Mouse (Mus musculus) WW6 (cell line): ENCODE measurements around the gene Snd1.

Experiments
- DNase-seq: peaks from one replicate; pipeline ENCODE4 v3.0.0-alpha.2; 2013; ENCODE audit warnings: low read depth, low spot score

The Snd1 gene

DNA sequence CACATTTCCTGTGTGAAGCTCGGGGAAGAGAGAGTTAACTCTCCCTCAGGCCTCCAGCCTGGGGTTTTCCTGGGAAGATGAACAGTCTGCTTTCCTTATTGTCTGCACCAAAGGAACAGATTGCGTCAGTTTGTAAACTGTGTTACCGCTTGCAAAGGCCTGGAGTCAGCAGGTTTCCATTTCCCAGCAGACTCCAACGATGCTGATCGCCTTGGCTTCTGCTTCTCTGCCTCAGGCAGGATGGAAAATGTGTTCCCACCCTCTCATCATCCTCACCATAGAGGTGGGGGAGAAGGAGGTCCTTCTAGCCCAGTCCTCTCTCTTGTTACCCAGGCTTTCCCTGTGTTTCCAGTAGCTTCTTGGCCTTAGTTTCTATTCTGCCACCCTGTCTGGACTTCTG is 389.7 kb downstream of the Snd1 start:
- DNase-seq = no peak

DNA sequence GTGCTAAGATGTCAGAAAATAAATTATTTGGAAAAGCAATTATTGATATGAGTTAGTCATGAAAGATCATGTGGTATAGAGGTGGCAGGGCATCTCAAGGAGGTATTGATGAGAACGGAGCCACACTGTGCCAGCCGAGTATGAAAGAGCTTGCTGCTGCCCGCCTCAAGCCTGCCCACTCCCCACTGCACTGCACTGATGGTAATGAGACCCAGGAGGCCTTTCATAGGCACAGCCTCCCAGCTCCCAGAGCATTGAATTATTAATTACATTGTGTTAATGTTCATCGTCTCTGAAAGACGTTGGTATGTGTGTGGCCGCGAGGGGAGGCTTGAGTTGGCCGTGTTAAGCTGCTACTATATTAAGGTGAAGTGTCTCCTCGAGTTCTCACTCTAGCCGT is 390.2 kb downstream of the Snd1 start:
- no peak for DNase-seq

DNA sequence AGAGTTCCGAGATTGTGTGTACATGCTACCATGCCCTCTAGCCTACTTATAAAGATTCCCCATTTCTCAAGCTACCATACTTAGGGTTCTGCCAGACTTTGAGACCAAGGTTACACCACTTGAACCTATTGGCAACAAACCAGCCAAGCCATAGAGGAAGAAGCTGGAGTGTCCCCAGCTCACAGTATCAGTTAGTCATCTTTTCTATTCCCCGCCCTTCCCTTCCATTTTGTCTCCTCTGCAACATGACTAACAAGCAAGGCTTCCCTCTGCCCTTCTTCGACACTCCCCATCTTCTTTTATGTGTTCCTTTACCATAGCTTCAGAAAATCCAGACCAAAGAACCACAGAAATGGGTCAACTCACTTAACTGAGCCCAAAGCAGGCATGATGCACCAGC is 391.3 kb downstream of the Snd1 start:
- no peak for DNase-seq

DNA sequence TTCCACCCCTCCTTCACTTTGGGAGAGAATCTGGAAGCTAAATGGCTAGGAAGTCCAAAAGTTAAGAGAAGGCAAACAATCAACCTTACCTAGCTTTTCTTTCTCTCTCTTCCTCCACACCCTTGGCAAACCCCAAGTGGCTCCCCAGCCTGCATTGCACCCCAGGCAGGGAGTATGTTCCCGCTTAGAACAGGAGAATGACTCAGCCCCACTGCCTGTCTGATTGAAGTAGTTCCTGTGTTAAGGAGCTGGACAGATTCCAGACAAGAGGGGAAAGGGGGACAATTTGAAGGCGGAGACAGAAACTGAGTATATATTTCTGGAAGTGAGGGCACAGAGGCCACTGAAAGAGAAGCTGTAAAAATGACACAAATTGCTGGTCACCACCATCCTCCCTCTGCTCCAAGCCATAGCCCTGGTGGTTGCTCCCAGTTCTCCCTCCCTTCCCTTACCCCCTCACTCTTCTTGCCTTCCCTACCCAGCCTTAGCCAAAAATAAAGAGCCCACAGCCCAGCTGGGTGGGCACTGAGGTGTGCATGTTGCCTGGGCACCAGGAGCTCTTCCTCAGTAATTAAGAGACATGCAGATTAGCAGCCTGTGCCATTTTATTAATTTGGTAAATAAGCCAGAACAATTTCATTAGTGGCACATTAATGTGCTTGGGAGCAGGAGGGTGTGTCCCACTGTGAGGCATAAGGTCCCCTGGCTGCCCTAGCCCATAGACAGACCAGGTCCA is 392.7 kb downstream of the Snd1 start:
- DNase-seq = no peak

DNA sequence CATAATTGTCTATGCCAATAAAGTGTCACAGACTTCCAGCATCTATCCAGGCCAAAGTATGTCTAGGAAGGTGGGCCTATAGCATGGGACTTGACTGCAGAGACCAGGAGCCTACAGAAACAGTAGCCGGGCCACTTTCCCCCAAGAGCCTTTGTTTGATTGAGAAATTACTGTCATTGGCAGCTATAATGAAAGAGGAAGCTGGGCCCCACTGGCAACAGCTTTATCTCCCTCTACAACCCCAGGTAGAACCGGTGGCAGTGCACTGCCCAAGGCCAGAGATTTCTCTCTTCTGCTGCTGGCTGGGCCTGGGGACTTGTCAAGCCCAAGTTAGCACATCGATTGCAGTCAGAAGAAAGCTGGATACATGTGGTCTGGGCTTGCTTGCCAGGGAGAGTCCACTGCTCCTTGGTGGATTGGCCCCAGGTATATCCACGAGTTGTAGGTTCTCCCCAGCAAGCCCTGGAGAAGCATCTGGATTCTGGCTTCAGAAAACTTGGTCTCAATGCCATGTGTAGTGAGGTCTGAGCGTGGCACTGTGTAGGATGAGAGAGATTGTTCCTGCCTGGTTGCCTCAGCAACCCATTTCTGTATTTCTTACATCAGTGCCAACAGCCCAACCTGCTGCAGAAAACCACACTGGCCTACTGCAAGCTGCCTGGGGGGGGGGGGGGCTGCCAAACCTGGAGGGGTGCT is 396.9 kb downstream of the Snd1 start:
- DNase-seq = no peak

DNA sequence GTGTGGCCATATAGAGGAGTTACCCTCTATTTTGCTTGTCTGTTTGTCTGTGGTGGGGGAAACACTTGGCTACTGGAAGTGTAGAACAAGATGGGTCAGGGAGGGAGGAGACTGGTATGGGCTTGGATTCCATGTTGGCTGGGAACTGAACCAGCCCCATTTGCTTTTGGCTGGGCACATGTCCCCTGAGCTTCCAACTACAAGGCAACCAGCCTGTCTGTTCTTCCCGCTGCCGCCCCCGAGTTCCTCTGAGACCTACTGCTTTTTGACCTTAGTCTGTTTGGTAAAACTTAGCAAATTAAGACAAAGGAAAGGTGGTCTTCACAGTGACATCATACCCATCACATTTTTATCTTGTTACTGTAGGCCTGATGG is 397.5 kb downstream of the Snd1 start:
- DNase-seq = no peak

DNA sequence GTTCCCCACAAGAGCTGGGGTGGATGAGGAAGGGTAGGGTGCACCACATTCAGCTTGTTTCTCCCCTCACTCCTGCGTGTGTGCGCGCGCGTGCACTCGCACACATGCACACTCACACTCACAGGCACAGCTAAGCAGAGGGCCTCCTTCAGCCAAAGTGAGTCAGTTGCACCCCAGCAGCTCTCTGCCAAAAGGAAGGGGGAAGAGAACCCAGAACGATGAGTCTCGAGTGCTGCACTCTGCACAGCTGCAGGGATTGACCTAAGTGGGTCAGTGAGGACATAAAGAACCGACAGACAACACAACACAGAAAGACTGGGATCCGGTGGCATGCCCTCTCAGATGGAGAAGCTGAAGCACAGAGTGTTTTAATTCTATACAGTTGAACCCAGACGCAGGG is 399.1 kb downstream of the Snd1 start:
- no peak for DNase-seq

DNA sequence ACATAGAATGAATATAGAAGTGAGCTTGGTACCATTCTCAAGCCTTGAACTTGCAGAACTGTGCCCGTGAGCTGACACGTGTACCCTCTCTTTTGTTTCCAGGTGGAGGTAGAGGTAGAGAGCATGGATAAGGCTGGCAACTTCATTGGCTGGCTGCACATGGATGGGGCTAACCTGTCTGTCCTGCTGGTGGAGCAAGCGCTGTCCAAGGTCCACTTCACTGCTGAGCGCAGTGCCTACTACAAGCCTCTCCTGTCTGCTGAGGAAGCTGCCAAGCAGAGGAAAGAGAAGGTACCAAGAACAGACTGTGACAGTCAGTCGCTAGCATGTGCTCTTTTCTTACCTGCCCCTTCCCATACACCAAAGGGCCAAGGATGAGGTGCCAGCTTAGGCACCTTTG is 399.8 kb downstream of the Snd1 start:
- no peak for DNase-seq

DNA sequence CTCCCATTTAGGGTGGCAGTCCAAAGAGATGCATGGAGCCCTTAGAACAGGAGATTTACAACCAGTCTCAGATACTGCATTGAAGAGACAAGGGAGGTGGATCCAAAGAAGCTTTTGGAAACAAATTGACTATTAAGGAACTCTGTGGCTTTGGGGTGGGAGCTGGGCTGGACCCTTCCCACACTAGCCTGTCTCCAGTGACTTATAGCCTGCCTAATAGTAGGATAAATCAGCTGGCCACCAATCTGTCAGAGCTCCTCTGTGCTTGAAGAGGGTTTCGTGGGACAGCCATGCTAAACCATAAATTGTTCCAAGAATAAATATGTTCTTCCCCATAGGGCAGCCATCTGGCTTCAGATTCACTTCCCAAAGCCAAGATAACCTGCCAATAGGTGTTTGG is 400.4 kb downstream of the Snd1 start:
- no peak for DNase-seq

DNA sequence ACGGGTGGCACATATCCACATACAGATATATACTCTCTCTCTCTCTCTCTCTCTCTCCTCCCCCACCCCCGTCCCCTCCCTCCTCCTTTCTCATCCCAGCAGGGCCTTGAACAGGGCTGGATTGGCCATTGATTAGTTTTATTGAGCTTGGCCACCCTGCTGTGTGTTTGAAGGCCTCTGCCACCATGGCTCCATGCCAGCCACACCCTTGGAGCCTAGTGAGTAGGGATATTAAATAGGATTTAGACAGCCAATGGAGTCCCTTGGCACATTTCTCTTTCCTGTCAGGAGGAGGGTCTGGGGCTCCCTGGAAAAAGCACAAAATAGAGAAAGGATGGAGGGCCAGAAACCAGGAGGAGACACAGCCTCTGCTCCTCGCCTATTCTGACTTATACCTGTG is 401.6 kb downstream of the Snd1 start:
- no peak for DNase-seq

DNA sequence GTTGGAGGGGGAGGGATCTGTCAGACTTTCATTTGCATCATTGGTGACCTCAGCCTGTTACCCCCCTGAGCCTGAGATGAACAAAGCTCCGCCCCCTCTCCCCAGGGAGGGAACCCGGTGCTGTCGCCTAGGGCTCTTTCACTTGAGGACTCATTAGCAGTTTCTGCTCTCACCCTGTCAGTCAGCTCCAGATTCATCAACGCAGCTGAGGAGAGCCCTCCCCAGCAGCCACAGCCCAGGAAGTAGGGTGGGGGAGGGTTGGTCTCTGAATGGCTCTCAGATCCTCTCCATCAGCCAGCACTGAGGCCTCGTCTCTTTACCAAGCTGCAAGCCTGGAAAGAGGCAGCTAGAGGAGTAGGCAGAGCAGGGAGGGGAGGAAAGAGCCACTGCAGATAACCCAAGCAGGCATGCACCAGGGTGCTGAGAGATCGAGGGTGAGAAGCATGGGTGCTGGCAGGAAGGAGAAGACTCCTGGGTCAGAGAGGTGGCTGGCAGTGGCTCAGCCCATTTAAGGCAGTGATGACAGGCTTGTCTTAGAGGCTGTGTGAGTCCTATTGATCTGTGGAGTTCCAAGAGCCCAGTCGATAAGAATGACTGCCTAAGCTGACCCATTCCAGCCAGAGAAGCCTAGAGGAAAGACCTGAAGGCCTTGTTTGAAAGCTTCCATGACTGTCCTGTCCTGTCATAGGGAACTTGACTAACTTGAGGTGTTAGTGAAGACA is 403.2 kb downstream of the Snd1 start:
- no peak for DNase-seq

DNA sequence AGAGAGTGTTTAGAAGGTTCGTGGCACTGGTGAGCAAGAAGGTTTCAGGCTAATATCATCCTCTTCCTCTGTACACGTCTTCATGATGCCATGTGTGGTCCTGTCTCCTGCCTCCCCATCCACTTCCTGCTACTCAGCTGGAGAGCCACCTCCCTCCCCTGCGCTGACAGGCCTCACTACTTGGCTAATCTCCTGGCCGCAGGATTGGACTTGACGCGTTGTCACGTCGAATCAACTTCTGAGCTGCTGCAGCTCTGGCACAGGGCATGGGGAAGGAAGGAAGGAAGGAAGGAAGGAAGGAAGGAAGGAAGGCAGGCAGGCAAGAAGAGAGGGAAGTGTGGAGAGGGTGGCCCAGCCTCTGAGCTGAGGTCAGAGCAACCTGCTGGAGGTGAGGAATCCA is 404.4 kb downstream of the Snd1 start:
- no peak for DNase-seq

DNA sequence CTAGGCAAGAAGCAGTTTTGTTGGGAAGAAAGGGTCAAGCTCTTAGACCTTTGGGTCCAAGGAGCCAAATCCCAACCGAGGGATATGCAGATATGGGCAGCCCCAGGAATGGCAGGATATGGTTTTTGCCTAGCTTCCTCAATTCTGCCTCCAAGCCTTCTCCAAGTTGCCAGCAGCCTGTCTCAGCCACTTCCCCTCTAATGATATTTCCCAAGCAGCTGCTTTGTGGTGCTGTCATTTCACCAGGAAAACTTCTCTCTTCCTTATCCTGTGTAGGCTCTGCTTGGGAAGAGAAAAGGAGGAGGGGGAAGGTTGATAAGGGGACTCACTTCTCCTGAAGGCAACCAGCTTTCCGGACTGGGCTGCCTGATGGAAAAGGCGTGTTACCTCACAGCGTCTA is 406.0 kb downstream of the Snd1 start:
- no peak for DNase-seq

DNA sequence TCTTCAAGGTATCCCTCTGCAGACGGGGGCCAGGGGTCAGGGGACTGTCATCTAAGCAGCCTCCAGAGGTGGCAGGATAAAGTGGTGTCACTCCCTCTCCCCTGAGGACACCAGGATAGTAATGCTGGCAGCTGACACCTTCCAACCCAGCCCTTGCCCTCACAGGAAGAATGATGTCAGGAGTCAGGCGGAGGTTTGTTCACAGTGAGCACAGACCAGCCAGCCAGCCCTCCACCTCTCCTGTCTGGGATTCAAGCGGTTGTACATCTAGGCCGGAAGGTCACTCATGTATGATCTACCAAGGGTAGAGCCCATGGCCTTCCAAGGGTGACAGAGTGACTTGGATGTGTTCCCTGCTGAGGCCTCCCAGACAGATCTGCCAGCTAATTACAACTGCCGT is 408.6 kb downstream of the Snd1 start:
- DNase-seq = no peak

DNA sequence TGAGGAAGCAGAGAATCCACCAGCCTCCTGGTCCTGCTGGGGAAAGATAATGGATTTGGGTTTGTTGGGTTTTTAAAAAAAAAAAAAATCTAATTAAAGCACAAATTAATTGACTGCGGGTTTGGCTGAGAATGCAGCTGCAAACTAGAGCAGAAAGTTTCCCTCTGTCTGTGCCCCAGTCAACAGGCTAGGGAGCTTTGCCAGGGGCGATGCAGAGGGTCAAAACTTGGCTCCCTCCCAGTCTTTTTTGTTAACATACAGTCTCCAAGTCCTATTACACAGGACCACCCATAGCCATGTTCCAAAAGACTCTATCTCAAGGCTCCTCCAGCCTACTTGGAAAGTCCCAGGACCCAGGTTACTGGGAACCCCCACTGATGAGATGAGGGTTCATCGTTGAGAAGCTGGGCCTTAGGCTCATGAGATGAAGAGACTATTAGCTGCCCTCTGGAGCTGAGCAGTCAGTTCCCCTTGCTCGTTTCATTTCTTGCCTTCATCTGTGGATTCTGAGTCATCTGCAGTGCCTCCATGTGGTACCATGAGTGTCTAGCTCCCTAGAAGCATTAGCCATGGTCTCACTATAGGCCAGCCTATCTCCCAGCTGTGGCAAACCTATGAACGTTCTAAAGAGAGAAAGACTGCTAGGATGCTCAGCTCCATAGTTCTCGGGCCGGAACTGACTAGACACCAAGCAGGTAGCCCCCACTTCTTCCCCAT is 411.9 kb downstream of the Snd1 start:
- no peak for DNase-seq

DNA sequence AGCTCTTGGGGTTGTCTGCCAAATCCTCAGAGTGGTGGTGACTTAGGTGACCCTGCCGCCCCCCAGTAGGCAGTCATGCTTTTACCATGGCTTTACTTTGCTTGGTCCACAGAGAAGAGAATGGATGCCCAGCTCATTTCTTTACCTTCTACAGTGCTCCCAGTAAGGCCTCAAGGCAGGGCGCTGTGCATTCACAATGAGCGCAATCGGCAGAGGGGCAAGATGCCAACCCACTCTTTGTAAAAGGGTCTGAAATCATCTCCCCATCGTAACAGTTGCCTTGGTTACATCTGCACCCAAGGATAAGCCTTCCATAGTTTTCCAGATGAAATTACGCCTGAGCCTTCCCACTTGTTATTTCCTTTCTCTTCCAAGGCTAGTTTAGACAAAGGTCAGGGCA is 415.5 kb downstream of the Snd1 start:
- no peak for DNase-seq

DNA sequence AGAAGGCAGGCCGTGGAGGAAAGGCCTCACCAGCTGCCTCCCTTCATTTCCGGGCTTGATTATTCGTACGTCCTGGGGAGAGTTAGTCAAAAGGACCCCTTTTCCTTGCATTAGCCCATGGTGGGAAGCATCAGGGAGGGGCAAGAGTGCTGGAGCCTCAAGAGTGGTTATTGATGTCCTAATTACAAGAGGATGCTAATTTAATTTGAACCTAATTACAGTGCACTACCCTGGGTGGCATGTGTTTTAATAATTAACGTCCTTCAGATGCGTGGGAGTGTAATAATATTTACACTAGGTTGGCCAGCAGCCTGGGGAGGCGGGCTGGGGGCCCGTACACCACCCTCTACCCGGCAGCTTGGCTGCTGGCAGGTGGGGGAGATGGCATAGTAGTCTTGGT is 416.5 kb downstream of the Snd1 start:
- no peak for DNase-seq

DNA sequence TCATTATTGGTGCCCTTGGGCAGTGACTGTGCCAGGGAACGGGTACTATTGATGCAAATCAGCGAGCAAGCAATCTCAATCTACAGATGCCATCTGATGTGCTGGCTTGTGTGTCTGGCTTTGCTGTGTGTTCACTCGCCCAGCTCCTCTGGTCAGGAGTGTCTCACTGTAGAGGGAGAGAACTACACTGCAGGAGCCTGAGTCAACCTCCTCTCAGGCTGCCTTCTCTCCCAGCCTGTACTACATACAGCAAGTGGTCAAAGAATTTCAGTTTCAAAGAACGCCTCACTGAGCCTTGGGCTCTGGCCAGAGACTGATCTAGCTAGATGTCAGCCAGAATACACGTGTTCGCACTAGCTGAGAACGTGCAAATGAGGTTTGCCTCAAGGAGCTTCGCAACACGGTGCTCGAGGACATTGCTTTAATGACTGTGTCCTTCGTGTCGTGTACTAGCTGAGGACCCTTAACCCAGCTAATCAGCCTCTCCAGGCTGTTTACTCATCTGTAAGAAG is 420.1 kb downstream of the Snd1 start:
- DNase-seq = no peak

DNA sequence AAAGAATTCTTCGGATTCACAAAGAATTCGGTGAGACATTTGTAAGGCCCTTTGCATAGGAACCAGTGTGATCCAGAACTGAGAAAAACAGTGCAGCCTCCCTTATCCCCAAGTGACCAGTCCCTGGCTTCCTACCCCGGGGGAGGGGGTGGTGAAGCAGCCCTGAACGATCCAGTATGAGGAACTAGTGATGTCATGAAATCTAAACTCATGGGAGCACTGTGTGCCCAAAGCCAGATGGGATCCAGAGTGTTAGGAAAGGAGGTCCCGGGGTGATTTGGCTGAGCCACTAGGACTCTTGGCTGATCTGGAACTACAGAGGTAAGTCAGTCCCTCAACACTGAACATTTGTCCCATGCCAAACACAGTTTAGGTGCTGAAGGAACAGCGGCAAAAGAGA is 420.8 kb downstream of the Snd1 start:
- no peak for DNase-seq

DNA sequence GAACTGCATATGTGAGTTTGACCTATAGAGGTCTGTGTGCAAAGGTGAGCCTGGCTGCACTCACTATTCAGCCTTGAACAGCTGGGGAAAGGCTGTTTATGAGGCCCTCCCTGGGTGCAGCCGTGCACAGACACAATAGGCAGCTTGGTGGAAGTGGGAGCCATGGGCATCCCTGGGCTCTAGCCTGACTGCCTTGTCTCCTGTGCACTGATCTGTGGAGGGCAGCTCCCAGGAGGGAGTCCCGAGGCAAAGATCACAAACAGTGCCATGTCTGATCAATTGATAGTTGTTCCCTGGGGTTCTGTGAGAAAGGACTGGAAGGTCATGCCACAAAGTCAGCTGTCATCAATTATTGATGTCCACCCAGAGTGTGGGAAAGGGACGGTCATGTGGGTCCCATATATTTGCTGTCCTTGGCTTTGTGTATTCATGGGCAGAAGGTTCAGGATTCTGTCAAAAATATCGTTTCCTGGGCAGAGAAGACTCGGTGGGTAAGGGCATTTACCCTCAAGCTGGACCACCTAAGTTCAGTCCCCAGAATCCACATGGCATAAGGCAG is 421.9 kb downstream of the Snd1 start:
- DNase-seq = no peak

DNA sequence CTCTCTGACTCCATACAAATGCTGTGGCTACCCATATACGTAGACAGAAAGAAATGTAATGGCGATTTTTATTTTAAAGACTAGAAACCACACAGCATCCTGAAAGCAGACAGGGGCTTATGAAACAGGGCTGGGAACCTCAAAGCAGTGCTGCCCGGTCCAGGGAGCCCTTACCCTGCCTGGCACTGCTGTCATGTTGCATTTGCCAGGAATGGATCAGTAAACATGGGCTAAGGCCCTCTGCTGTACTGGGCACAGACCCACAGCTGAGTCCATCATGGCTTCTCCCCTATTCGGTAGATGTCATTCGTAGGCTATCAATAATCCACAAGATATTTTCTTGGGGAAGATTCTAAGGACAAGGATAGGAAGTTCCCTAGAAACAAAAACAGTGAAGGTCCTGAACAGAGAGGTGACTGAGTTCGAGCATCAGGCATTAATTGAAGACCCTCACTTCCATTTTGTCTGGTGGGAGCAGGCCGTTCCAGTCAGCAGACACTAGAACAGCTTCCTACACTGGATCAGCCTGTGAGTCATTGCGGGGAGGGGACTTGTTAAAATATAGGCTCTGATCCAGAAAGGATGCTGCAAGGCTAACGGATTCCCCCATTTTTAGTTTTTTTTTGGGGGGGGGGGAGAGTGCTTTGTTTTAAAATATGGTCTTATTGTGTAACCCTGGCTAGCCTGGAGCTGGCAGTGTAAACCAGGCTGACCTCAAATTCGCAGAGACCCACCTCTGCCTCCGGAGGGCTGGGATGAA is 422.6 kb downstream of the Snd1 start:
- DNase-seq = no peak
